Mouse (Mus musculus) cerebellum, postnatal 36 days (tissue): ENCODE results near the gene Nup133.

Source experiments
- DNase-seq, 2 experiments: peaks; one replicate each; pipeline ENCODE4 v3.0.0; 2021 to 2022; ENCODE audit warnings: mixed read lengths in 2 of 2

Gene Nup133

DNA sequence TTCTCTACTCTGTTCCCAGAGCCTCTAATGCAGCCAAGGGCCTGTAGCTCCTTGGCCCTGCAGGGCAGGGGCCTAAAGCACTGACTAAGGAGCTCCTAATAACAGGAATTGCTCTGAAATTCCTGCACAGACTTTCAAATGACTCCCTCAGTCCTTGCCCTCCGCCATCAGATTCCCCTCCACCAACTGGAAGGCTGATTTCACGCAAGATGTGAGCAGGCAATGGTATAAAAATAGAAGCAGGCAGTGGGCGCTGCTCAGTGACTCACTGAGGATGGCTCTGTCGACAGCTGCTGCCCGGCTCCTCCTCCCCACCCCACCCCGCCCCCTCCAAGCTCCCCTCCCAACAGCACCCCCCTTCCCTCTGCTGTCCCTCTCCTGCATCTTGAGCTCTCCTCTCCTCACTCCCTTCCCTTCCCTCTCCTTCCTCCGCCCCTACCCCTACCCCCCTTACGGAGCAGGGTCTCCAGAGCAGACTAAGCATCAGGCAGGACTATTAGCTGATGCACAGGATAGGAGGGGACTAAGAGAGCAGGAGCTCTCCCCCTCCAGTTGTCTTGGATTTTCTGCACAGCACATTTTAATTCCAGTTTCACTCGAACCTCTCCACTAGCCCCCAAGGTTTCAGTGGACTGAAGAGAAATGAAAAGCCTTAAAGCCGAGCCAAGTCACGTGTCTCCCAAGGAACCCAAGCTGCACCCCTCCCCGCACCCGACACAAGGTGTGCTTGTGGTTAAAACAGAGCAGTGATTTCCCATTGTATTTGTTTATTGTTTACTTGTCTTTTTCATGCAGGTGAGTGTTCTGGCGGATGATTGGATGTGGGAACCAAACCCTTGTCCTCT is 64.1 kb downstream of the Nup133 start:
- peak; percentile 39 to 41 for DNase-seq

- no peak for DNase-seq
Observed at GRCm38 (mm10) chr8:123883094-123883493, 66.0 kb downstream of the Nup133 start.

- DNase-seq: no peak
Observed at GRCm38 (mm10) chr8:123882412-123882811, 66.7 kb downstream of the Nup133 start.

- no peak for DNase-seq
Observed at GRCm38 (mm10) chr8:123880821-123881350, 68.2 kb downstream of the Nup133 start.

DNA sequence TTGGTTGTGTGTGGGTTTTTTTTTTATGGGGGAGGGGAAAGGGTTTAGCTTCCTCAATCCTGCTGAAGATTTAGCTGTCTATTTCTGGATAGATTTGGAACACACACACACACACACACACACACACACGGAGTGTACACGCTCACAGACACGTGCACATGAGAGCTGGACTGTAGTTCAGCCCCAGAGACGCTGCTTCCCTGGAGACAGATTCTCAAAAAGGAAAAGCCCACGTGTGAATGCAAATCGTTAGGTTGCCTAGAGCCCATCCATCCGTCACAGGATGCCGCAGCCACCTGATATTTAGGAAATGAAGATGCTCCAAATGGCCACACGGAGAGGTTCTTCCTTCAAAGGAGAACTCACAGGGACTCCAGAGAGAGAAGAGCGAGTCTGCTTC is 68.8 kb downstream of the Nup133 start:
- no peak for DNase-seq

DNA sequence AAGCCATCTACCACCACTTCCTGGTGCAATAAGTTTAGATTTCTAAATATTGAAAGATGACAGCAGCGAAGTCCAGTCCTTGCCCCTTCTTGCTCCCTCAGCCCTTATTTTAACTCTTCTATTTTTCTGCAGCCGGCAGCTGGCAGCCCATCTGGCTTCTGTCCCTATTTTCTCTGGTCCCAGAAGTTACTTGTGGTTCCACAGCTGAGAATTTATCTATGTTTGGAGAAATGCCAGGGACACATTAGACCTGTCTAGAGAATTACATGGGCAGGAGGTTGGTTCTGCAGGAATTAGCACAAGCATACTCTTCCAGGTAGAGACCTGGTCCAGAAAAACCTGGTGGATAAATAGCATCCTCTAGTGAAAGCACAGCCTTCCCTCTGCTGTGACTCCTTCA is 71.2 kb downstream of the Nup133 start:
- no peak for DNase-seq

DNA sequence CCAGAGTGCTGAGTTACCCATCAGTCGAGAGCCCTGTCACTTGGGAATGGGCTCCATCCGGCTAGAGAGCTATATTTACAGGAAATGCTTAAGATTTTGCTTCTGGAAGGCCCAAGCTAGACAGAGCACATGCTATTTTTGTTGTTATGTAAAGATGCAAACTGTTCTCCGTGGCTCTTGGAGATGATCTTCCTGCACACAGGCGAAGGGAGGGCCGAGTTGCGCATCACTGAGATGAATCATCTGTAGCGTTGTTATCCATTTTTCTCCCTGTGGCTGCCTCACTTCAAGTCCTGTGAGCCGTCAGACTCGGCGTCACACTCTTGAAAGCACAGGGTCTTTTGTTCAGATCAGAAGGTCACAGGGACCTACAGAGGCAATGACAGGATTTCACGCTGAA is 74.7 kb downstream of the Nup133 start:
- DNase-seq: no peak

GRCm38 (mm10) chr8:123873364-123873763 is 75.7 kb downstream of the Nup133 start:
- no peak for DNase-seq

- DNase-seq: no peak
Observed at GRCm38 (mm10) chr8:123872048-123872447, 77.0 kb downstream of the Nup133 start.

GRCm38 (mm10) chr8:123866971-123867370 is 82.1 kb downstream of the Nup133 start:
- no peak for DNase-seq

DNA sequence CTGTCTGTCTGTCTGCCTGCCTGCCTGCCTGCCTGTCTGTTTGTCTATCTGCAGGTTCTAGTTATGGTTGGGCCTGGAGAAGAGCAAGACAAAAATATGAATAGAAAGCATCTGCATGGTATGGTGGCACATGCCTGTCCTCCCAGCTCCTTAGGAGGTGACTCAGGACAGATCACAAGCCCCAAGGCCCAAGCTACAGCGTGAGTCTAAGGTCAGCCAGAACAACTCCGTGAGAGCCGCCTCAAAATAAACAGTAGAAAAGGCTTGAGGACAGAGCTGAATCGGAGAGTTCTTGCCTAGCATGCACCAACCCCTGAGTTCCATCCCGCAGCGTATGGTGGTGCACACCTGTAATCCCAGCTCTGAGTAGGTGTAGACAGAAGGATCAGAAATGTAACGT is 83.3 kb downstream of the Nup133 start:
- DNase-seq: no peak

- DNase-seq: no peak
Observed at GRCm38 (mm10) chr8:123860386-123860785, 88.7 kb downstream of the Nup133 start.

- peak in 1 of 2 experiments; percentile 71 for DNase-seq
Observed at GRCm38 (mm10) chr8:123859648-123860259, 89.3 kb downstream of the Nup133 start, which contains the start of gene Ccsap. Gene Ccsap, minus strand, starts transcription at chr8:123860209.

GRCm38 (mm10) chr8:123858941-123859647 is 90.0 kb downstream of the Nup133 start:
- peak; percentile 91 to 96 for DNase-seq

DNA sequence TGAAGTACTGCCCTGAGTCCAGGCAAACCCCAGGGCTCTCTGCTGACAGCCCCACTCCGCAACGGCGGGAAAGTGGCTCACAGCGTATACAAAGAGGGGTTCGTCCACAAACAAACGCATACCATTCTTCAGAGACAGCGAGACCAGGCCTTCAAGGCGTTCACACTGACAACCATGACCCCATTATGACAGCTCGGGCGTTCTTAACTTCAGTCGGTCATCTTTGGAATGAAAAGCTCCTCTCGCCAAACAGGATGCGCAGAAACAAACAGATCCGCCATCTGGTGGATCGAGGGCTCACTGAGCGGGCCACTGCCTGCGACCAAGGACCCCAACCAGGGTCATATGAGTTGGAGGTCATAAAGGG is 90.5 kb downstream of the Nup133 start:
- DNase-seq: peak; percentile 44 to 62

DNA sequence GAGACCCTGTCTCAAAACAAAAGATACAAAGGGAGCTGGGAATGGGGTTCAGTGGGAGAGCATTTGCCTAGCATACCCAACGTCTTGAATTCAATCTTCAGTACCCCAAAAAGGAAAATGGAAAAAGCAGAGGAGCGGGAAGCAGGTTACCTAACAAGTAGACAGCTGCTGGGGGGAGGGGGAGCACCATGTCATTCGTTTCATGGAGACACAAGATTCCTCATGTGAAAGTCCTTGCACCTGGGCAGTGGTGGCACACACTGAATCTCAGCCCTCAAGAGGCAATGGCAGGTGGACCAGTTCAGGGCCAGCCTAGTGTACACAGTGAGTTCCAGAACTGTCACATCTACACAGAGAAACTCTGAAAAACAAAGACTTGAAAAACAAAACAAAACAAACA is 91.7 kb downstream of the Nup133 start:
- no peak for DNase-seq

DNA sequence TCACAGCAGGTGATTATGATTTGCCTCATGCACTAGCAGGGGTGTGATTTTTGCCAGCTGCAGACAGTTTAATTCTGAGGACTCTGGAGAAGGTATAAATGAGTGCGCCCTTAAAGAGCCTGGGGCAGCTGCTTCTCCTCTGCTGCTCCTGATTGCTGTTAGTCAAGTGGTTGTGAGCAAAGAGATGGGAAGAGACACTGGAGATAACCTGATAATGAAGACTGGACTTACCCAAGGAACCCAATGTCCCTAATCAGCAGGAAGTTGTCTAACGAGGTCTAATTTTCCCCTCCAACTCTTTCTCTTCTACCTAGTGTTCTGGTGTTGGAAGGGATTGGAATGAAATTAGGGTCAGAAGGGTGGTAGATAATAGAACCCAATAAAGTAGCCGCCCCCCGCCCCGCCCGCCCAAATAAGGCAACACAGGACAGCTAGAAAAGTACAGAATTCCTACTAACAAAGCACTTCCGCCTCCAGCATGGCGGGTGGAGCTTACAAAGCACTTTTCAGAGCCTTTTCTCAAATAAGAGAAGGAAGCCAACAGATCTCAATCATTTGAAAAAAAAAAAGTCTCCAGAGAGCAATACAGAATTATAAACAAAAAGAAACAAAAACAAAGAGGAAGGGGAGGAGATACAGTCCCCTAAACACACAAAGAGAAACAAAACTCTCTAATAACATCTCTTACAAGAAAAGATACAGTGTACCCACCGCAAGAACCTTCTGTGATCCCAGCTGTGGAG is 94.2 kb downstream of the Nup133 start:
- no peak for DNase-seq

GRCm38 (mm10) chr8:123854252-123854651 is 94.8 kb downstream of the Nup133 start:
- no peak for DNase-seq

DNA sequence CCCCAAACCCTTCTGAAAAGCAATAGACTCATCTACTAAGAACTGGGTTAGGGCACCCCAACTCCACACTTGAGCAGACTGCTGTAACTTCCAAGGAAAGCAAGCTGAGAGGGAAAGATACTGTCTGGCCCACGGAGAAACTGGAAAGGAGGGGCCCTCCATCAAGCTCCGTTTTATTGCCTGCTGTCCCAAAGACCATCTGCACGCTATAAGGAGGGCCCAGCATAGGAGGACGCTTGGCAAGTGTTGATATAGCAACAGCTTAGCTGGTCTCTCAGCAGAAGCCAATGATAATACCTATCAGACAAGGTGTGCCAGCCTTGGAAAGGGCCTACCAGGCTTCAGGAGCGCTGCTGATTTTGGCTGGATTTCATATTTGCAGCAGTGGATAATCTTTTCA is 97.5 kb downstream of the Nup133 start:
- peak in 1 of 2 experiments; percentile 46 for DNase-seq

DNA sequence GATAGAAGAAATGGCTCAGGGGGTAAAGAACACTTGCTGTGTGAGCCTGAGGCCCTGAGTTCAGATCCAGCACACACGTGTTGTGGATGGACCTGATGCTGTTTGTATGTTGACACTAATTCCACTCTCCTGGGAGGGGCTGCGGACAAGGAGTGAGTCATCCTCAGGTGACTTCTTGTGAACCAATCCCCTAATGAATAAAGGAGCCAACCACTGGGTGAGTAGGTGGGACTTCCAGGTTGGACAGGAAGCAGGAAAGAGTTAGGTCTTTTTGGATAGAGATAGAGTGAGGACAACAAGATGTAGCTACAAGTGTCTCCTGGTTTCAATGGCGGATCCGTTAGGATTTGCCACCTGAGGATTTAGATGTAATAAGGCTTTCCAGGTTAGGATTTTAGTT is 99.7 kb downstream of the Nup133 start:
- DNase-seq: no peak

DNA sequence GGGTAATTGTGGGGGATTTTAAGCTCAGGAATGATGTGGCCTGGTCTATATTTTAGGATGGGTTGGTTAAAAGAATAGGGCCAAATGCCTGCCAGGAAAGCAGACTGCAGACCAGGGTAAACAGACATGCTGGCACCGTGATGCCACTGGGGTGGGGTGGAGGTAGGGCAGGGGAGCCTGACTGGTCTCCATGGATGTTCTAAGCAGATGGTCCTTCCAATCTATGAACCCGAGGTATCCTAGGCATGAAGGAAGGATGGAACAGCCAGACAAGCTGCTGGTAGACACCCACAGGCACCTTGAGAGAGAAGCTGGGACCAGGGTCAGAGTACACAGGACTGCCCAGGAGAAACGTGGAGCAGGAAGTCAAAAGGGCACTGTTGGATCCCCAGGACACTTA is 101.5 kb downstream of the Nup133 start:
- peak; percentile 51 to 61 for DNase-seq
